Mouse (Mus musculus) thymus, adult 2 months (tissue): ENCODE measurements at regions not wholly inside any gene's neighbourhood (a gene's known extent, or its start where the extent isn't known, plus 50 kb on each side); places are given as distances from the start of the nearest gene placed in this dataset.

Experiments
- DNase-seq: peaks from one replicate; pipeline ENCODE4 v3.0.0; 2021
- H3K27ac ChIP-seq: fragments of 200-500 bp; 2 replicates; pipeline ENCODE4 v1.5.1; 2012; ENCODE audit warnings: low read length, control low read depth; ENCODE audit not compliant: control insufficient read depth, insufficient read depth
- H3K27me3 ChIP-seq: fragments of 200-500 bp; 2 replicates; pipeline ENCODE4 v1.6.1; 2012; ENCODE audit warnings: mild to moderate bottlenecking, low read length, moderate library complexity, mixed read lengths; ENCODE audit not compliant: control insufficient read depth, insufficient read depth
- H3K36me3 ChIP-seq: fragments of 200-500 bp; 2 replicates; pipeline ENCODE4 v1.6.1; 2012; ENCODE audit warnings: mild to moderate bottlenecking, low read length, moderate library complexity; ENCODE audit not compliant: control insufficient read depth, insufficient read depth
- H3K4me1 ChIP-seq: fragments of 200-500 bp; replicated peaks from 2 replicates; pipeline ENCODE4 v1.6.1; 2012; ENCODE audit warnings: low read length; ENCODE audit not compliant: control insufficient read depth, insufficient read depth
- H3K4me3 ChIP-seq: fragments of 200-500 bp; 2 replicates; pipeline ENCODE4 v1.5.1; 2012; ENCODE audit warnings: mild to moderate bottlenecking, low read length, control low read depth, moderate library complexity; ENCODE audit not compliant: control insufficient read depth, insufficient read depth
- CTCF ChIP-seq: fragments of 200-500 bp; IDR thresholded peaks from 2 replicates; pipeline ENCODE4 v1.5.1; 2012; ENCODE audit warnings: mild to moderate bottlenecking, control low read depth, low read length, moderate library complexity, borderline replicate concordance; ENCODE audit not compliant: control insufficient read depth, poor library complexity, insufficient read depth; ENCODE audit errors: extremely low read depth
- POLR2A ChIP-seq: fragments of 200-500 bp; IDR thresholded peaks from 2 replicates; pipeline ENCODE4 v1.6.1; 2012; ENCODE audit warnings: mild to moderate bottlenecking, low read length, control low read depth, moderate library complexity; ENCODE audit not compliant: control insufficient read depth, poor library complexity, insufficient read depth; ENCODE audit errors: extremely low read depth
- WGBS: fragments of 180-500 bp; shearing (Covaris S2); methylation state at CpG from one replicate; pipeline ENCODE4 v1.1.7; 2018; 5-methylcytosine and 5-hydroxymethylcytosine counted together

DNA sequence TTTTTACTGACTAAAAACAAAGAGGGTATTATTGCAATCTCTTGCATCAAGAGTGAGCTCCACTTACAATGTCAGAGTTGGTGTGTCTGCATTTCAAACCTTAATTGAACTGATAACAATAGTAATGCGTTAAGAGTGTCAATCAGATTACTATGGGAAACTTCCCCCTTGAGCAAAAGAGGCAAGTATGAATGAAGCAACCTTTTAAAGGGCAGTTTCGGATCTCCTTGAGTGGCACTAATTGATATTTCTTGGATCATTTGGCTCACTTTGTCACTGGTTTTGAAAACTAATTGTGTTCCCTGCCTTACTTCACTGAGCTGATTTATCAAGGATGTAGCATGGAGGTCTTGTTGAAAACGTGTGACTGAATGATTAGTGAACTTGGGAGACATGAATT is 151.0 kb upstream of the Bmp2 start:
- H3K36me3 ChIP-seq = no peaks in the 10 kb centered on the region
- no peak overlapping the region for H3K4me3 ChIP-seq
- 88% methylated on average over 3 of the region's 3 CpGs for WGBS
- H3K27me3 ChIP-seq = no peaks in the 10 kb centered on the region
- H3K4me1 ChIP-seq = no peaks in the 10 kb centered on the region
- H3K27ac ChIP-seq = no peak overlapping the region
- TF ChIP-seq POLR2A = no peak
- no peak for TF ChIP-seq CTCF
- DNase-seq = no peak

DNA sequence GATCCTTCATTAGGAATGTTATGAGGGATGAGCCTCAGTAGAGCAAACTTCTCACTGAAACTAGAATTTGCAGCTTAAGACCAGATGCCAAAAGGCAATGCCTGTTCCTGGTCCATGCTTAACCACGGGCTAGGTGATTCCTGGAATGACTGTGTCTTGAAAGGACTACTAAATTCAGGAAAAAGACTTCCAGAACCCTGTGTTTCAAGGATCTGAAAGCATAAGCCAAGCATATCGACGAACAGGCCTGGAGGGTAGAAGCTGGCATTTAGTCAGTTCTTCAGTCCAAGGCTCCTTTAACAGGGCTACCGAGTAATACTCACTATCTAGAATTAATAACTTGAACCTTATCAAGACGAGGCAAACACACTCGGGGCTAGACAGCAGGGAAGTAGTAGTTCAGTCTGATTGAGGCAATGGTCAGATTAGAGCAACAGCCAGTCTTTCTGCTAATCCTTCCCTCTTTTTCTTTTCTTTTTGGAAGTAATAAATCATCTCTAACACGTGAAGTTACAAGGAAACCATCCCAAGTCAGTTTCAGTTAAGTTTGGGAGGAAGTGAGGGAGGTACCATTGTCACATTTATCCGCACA is 134.9 kb upstream of the Bmp2 start:
- WGBS = 79% methylated on average over 8 of the region's 8 CpGs
- Histone ChIP-seq H3K27ac (no peak overlapping the region), H3K4me3 (no peak overlapping the region), H3K4me1 (no peaks in the 10 kb centered on the region), H3K36me3 (no peaks in the 10 kb centered on the region), H3K27me3 (no peaks in the 10 kb centered on the region)
- TF ChIP-seq POLR2A (no peak), CTCF (no peak)
- DNase-seq = no peak

DNA sequence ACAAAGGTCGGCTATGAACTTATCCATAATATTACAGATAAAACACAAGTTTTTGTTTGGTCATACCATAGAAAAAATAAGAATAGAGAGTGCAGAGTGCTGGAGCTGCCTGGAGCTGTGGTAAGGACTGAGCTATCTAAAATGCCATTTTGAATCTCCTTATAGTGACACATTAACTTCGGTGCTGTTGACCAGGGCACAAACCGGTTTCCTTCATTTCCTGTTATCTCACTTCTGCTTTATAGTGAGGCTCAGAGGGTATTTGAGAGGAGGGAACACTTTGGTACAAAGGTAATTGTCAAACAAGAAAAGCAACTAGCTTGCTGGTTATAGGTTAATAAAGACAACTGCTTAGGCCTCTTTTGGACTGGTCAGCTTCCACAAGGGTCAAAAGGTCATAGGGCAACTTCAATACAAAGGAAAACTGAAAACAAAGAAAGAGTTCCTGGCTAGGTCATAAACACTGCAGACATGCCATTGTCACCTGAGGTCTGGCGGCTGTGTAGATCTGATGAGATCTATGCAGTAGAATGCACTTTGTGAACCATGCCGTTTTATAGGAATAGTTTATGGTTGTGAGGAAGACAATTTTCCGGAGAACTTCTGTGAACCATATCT is 132.2 kb upstream of the Bmp2 start:
- H3K4me1 ChIP-seq = no peaks in the 10 kb centered on the region
- no peaks in the 10 kb centered on the region for H3K36me3 ChIP-seq
- TF ChIP-seq CTCF (no peak), POLR2A (no peak)
- no peaks in the 10 kb centered on the region for H3K27me3 ChIP-seq
- WGBS = 67% methylated on average over 6 of the region's 6 CpGs
- no peak for DNase-seq
- H3K4me3 ChIP-seq = no peak overlapping the region
- no peak overlapping the region for H3K27ac ChIP-seq

DNA sequence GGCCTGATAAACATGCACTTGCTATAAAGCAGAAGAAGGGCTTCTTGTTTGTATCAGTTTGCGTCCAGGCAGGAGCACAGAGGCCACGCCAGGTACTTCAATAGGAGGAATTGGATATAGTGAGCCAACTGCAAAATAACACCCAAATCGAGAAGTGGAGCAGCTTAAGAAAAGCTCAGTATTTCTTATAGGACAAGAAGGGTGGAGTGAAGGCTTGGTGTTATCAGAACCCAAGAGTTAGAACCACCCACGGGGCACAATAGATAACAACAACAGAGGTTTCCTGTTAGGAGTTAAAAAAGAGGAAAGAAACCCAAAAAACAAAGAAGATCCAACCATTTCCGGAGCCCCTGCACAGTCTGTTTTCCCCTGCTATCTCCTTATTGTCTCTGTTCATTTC is 126.4 kb upstream of the Bmp2 start:
- no peak for DNase-seq
- Histone ChIP-seq H3K4me1 (no peaks in the 10 kb centered on the region), H3K27ac (no peak overlapping the region), H3K4me3 (no peak overlapping the region), H3K27me3 (no peaks in the 10 kb centered on the region), H3K36me3 (no peaks in the 10 kb centered on the region)
- no peak for TF ChIP-seq POLR2A
- TF ChIP-seq CTCF = no peak
- WGBS = 78% methylated on average over 5 of the region's 5 CpGs

DNA sequence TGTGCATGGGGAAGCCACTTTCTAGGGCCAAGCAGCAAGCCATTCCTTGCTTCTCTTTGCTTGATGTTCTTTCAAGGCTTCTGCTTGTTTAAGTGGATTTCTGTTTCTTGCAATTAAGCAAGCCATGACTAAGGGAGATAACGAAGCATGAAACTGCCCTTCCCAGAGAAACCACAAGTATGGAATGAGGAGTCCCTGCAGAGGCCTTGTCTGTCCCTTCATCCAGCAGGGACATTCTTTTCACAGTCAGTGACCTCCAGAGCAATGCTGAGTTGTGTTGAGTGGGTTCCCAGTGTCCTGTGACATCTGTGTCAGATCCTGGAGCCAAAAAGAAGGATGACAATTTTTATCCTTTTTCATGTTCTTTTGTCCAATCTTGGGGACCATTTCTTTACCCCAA is 124.9 kb upstream of the Bmp2 start:
- Histone ChIP-seq H3K4me1 (no peaks in the 10 kb centered on the region), H3K27ac (no peak overlapping the region), H3K27me3 (no peaks in the 10 kb centered on the region), H3K4me3 (no peak overlapping the region), H3K36me3 (no peaks in the 10 kb centered on the region)
- no peak for DNase-seq
- WGBS = 76% methylated on average over 1 of the region's 1 CpGs
- no peak for TF ChIP-seq CTCF

DNA sequence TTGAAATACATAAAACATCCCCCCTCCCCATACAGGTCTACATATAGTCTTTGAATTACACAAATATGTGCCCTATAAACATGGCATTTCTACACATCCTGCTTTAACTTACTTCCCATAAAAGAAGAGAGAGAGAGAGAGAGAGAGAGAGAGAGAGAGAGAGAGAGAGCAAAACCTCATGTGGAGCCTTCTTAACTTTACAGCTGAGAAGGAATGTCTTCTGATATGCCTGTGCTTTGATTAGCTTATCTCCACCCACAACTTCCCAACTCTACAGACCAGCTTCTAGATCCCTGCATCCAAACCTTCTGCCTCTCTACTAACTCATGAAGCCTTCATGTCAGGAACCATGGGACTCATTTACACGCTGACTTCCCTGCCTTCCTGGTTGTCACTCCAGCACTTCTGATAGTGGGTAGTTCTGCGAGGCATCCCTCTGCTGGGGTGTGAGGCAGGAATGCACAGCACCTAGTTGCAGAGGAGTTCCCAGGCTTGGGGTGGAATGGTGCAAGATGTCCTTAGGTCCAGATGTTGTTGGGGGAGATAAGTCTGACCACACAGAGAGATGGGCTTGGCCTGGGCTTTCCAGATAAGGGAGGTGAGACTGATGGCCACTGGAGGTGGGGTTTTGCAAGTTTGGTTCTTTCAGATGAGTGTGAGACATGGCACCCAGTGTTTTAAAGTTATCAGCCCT is 122.4 kb upstream of the Bmp2 start:
- Histone ChIP-seq H3K4me3 (no peak overlapping the region), H3K27ac (no peak overlapping the region), H3K36me3 (no peaks in the 10 kb centered on the region), H3K27me3 (no peaks in the 10 kb centered on the region), H3K4me1 (no peaks in the 10 kb centered on the region)
- TF ChIP-seq CTCF (no peak), POLR2A (no peak)
- no peak for DNase-seq
- 83% methylated on average over 2 of the region's 2 CpGs for WGBS

DNA sequence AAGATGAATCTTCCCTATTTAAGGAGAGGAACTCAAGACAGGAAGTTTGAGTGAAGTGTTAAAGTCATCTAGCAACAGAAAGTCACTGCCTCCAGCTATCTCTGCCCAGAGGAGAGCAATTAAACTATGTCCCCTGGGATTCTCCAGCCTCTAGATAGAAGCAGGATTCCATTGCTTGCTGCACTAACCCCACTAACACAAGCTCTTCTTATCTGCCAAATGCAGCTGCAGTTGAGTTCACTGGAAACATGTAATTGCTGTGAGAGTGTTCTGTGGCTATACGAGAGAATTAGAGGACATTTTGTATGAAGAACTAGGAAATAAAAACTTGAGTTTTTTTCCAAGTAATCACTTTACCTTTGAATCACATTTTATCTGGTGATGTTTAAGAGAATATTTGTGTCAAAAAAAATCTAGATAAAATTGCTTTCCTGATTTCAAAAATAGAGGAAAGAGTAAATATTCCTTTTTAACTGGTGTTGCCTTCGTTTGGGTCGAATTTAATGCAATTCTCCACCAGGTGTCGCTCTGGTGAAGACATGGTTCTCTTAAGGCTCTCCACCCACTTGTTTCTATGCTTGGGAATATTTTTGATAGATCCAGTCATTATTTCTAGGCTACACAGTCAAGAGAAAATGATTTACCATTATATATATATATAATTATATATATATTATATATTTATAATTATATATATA is 121.1 kb upstream of the Bmp2 start:
- no peak overlapping the region for H3K4me3 ChIP-seq
- H3K27ac ChIP-seq = no peak overlapping the region
- H3K36me3 ChIP-seq = no peaks in the 10 kb centered on the region
- 36% methylated on average over 4 of the region's 4 CpGs for WGBS
- no peak for DNase-seq
- no peaks in the 10 kb centered on the region for H3K4me1 ChIP-seq
- H3K27me3 ChIP-seq = no peaks in the 10 kb centered on the region
- TF ChIP-seq CTCF = no peak
- TF ChIP-seq POLR2A = no peak
